Mouse (Mus musculus) heart, embryonic 12.5 days (tissue): ENCODE results near the gene Dusp1. TPM values are rescaled to one million over a fixed set of nuclear protein-coding genes. Genes with fewer than 3 reads are reported as not detected.

Experiments used
- ATAC-seq: fragments of 200-750 bp; cut with Nextera tagmentation; 2 replicates; pipeline ENCODE4 v1.8.0; 2017; ENCODE audit warnings: moderate TSS enrichment, moderate library complexity; ENCODE audit not compliant: insufficient number of reproducible peaks, low FRiP score
- H3K27ac ChIP-seq: fragments of 300-500 bp; sonication (generic); 2 replicates; pipeline ENCODE4 v1.5.1; 2016; ENCODE audit warnings: mild to moderate bottlenecking, moderate library complexity; ENCODE audit not compliant: poor library complexity, severe bottlenecking
- H3K27me3 ChIP-seq: fragments of 300-500 bp; sonication (generic); replicated peaks from 2 replicates; pipeline ENCODE4 v1.6.1; 2016; ENCODE audit warnings: mild to moderate bottlenecking, moderate library complexity
- H3K36me3 ChIP-seq: fragments of 300-500 bp; sonication (generic); 2 replicates; pipeline ENCODE4 v1.6.1; 2016; ENCODE audit warnings: mild to moderate bottlenecking, moderate library complexity
- H3K4me1 ChIP-seq: fragments of 300-500 bp; sonication (generic); replicated peaks from 2 replicates; pipeline ENCODE4 v1.6.1; 2016; ENCODE audit warnings: mild to moderate bottlenecking
- H3K4me2 ChIP-seq: fragments of 300-500 bp; sonication (generic); 2 replicates; pipeline ENCODE4 v1.6.1; 2016; ENCODE audit warnings: mild to moderate bottlenecking, moderate library complexity
- H3K4me3 ChIP-seq: fragments of 300-500 bp; sonication (generic); 2 replicates; pipeline ENCODE4 v1.5.1; 2016; ENCODE audit warnings: mild to moderate bottlenecking
- H3K9ac ChIP-seq: fragments of 300-500 bp; sonication (generic); 2 replicates; pipeline ENCODE4 v1.6.1; 2016; ENCODE audit warnings: mild to moderate bottlenecking, moderate library complexity
- H3K9me3 ChIP-seq: fragments of 300-500 bp; sonication (generic); replicated peaks from 2 replicates; pipeline ENCODE4 v1.6.1; 2016; ENCODE audit warnings: mild to moderate bottlenecking, moderate library complexity
- WGBS: fragments of 180-500 bp; shearing (Covaris S2); methylation state at CpG from one replicate; pipeline ENCODE4 v1.1.7; 2016; 5-methylcytosine and 5-hydroxymethylcytosine counted together
- polyA plus RNA-seq: library from polyadenylated mRNA; unstranded; fragments of >200 nt; fragmentation: Nextera tagmentation; extraction: Ambion mirVana; gene quantifications from 2 replicates; pipeline ENCODE4 v1.2.1, GENCODE M21; 2016

Dusp1 gene
- polyA plus RNA-seq, 1 experiment from 2014 or later = 36.2 TPM

- Histone ChIP-seq H3K4me3 (peak overlapping the region; percentile 30), H3K9me3 (no peaks in the 10 kb centered on the region), H3K4me2 (peak overlapping the region; percentile 62), H3K4me1 (peaks cover 56% of the 10 kb centered on the region), H3K27ac (peak overlapping the region; percentile 90), H3K36me3 (peaks cover 15% of the 10 kb centered on the region; the same call in 1 of the 2 replicates), H3K27me3 (no peaks in the 10 kb centered on the region), H3K9ac (peak overlapping the region; percentile 37)
- WGBS = 6% methylated on average over 20 of the region's 20 CpGs
- ATAC-seq = peak; percentile 39; the same call in 1 of the 2 replicates
These were observed 58.9 kb downstream of the Dusp1 start for GRCm38 (mm10) chr17:26502808-26503671.

GRCm38 (mm10) chr17:26501826-26502225 lies 60.1 kb downstream of the Dusp1 start:
- H3K27ac ChIP-seq = no peak overlapping the region
- H3K9me3 ChIP-seq = no peaks in the 10 kb centered on the region
- no peak overlapping the region for H3K9ac ChIP-seq
- no peak for ATAC-seq
- H3K4me2 ChIP-seq = no peak overlapping the region
- peaks cover 15% of the 10 kb centered on the region; the same call in 1 of the 2 replicates for H3K36me3 ChIP-seq
- H3K4me1 ChIP-seq = peaks cover 60% of the 10 kb centered on the region
- WGBS = 90% methylated on average over 5 of the region's 5 CpGs
- H3K27me3 ChIP-seq = no peaks in the 10 kb centered on the region
- H3K4me3 ChIP-seq = no peak overlapping the region

GRCm38 (mm10) chr17:26498626-26499025 lies 63.3 kb downstream of the Dusp1 start:
- no peaks in the 10 kb centered on the region for H3K36me3 ChIP-seq

GRCm38 (mm10) chr17:26497416-26497923 lies 64.5 kb downstream of the Dusp1 start:
- Histone ChIP-seq H3K9ac (no peak overlapping the region), H3K4me2 (no peak overlapping the region), H3K27me3 (no peaks in the 10 kb centered on the region), H3K9me3 (peaks cover 16% of the 10 kb centered on the region), H3K36me3 (no peaks in the 10 kb centered on the region), H3K4me1 (peaks cover 18% of the 10 kb centered on the region), H3K4me3 (no peak overlapping the region), H3K27ac (peak overlapping the region; percentile 35)
- no peak for ATAC-seq
- WGBS = 57% methylated on average over 5 of the region's 5 CpGs

More at GRCm38 (mm10) chr17:26498626-26499025, 63.3 kb downstream of the Dusp1 start:
- Histone ChIP-seq H3K4me1 (peaks cover 29% of the 10 kb centered on the region), H3K9me3 (peaks cover 5% of the 10 kb centered on the region; the same call in 1 of the 2 replicates), H3K4me3 (no peak overlapping the region), H3K27me3 (no peaks in the 10 kb centered on the region), H3K4me2 (no peak overlapping the region), H3K27ac (no peak overlapping the region), H3K9ac (no peak overlapping the region)
- no peak for ATAC-seq
- WGBS = 25% methylated on average over 1 of the region's 1 CpGs

GRCm38 (mm10) chr17:26494642-26495468 lies 67.1 kb downstream of the Dusp1 start:
- WGBS = 80% methylated on average over 4 of the region's 4 CpGs

GRCm38 (mm10) chr17:26492246-26492645 lies 69.7 kb downstream of the Dusp1 start:
- WGBS = 80% methylated on average over 3 of the region's 3 CpGs
- Histone ChIP-seq H3K4me3 (no peak overlapping the region), H3K4me2 (no peak overlapping the region), H3K9me3 (peaks cover 20% of the 10 kb centered on the region), H3K27me3 (no peaks in the 10 kb centered on the region), H3K27ac (no peak overlapping the region), H3K9ac (no peak overlapping the region), H3K36me3 (no peaks in the 10 kb centered on the region), H3K4me1 (peaks cover 35% of the 10 kb centered on the region)
- ATAC-seq = no peak

More at GRCm38 (mm10) chr17:26494642-26495468, 67.1 kb downstream of the Dusp1 start:
- ATAC-seq = no peak
- Histone ChIP-seq H3K36me3 (no peaks in the 10 kb centered on the region), H3K9me3 (peaks cover 20% of the 10 kb centered on the region), H3K4me2 (no peak overlapping the region), H3K4me3 (no peak overlapping the region), H3K4me1 (peaks cover 26% of the 10 kb centered on the region), H3K27ac (no peak overlapping the region), H3K27me3 (no peaks in the 10 kb centered on the region), H3K9ac (no peak overlapping the region)

GRCm38 (mm10) chr17:26490910-26491309 lies 71.0 kb downstream of the Dusp1 start:
- H3K4me2 ChIP-seq = no peak overlapping the region
- no peak overlapping the region for H3K4me3 ChIP-seq
- ATAC-seq = peak; percentile 58
- H3K36me3 ChIP-seq = no peaks in the 10 kb centered on the region
- H3K4me1 ChIP-seq = peaks cover 37% of the 10 kb centered on the region
- peaks cover 20% of the 10 kb centered on the region for H3K9me3 ChIP-seq
- no peaks in the 10 kb centered on the region for H3K27me3 ChIP-seq
- WGBS = 7% methylated on average over 2 of the region's 2 CpGs
- peak overlapping the region; percentile 88 for H3K27ac ChIP-seq
- H3K9ac ChIP-seq = peak overlapping the region; percentile 16; the same call in 1 of the 2 replicates

GRCm38 (mm10) chr17:26490072-26490471 lies 71.9 kb downstream of the Dusp1 start:
- H3K27me3 ChIP-seq = no peaks in the 10 kb centered on the region
- H3K4me2 ChIP-seq = no peak overlapping the region
- no peak overlapping the region for H3K9ac ChIP-seq
- no peaks in the 10 kb centered on the region for H3K36me3 ChIP-seq
- no peak overlapping the region for H3K4me3 ChIP-seq
- peaks cover 37% of the 10 kb centered on the region for H3K4me1 ChIP-seq
- peaks cover 20% of the 10 kb centered on the region for H3K9me3 ChIP-seq
- H3K27ac ChIP-seq = peak overlapping the region; percentile 88
- WGBS = 90% methylated on average over 10 of the region's 10 CpGs
- no peak; the same call in 1 of the 2 replicates for ATAC-seq

GRCm38 (mm10) chr17:26488711-26489403 lies 73.1 kb downstream of the Dusp1 start:
- 58% methylated on average over 8 of the region's 8 CpGs for WGBS
- Histone ChIP-seq H3K36me3 (no peaks in the 10 kb centered on the region), H3K4me1 (peaks cover 37% of the 10 kb centered on the region), H3K27ac (peak overlapping the region; percentile 76), H3K9ac (no peak overlapping the region), H3K4me3 (no peak overlapping the region), H3K27me3 (no peaks in the 10 kb centered on the region), H3K4me2 (no peak overlapping the region), H3K9me3 (peaks cover 16% of the 10 kb centered on the region)
- ATAC-seq = no peak

- no peak for ATAC-seq
- H3K27me3 ChIP-seq = no peaks in the 10 kb centered on the region
- no peak overlapping the region for H3K4me2 ChIP-seq
- H3K4me3 ChIP-seq = no peak overlapping the region
- peaks cover 37% of the 10 kb centered on the region for H3K4me1 ChIP-seq
- H3K36me3 ChIP-seq = no peaks in the 10 kb centered on the region
- WGBS = 88% methylated on average over 4 of the region's 4 CpGs
- H3K9ac ChIP-seq = no peak overlapping the region
- H3K27ac ChIP-seq = no peak overlapping the region
- peaks cover 9% of the 10 kb centered on the region for H3K9me3 ChIP-seq
These were observed 74.0 kb downstream of the Dusp1 start for GRCm38 (mm10) chr17:26487917-26488316.
